Mouse (Mus musculus) heart, embryonic 15.5 days (tissue): ENCODE data around the gene Celf5. TPM values are rescaled to one million over a fixed set of nuclear protein-coding genes. Genes with fewer than 3 reads are reported as not detected.
A peak's percentile ranks its signal among the peaks of the same experiment; 100 is the strongest.

Experiments used
- ATAC-seq: fragments of 200-750 bp; cut with Nextera tagmentation; replicated peaks from 2 replicates; pipeline ENCODE4 v1.8.0; 2017; ENCODE audit warnings: low read depth, moderate TSS enrichment; ENCODE audit not compliant: insufficient number of reproducible peaks, insufficient read depth, low FRiP score
- H3K27ac ChIP-seq: fragments of 300-500 bp; sonication (generic); 2 replicates; pipeline ENCODE4 v1.5.1; 2015; ENCODE audit warnings: mild to moderate bottlenecking, inconsistent platforms
- H3K27me3 ChIP-seq: fragments of 300-500 bp; sonication (generic); 2 replicates; pipeline ENCODE4 v1.6.1; 2015; ENCODE audit warnings: inconsistent platforms
- H3K36me3 ChIP-seq: fragments of 300-500 bp; sonication (generic); 2 replicates; pipeline ENCODE4 v1.6.1; 2015; ENCODE audit warnings: mild to moderate bottlenecking, inconsistent platforms
- H3K4me1 ChIP-seq: fragments of 300-500 bp; sonication (generic); replicated peaks from 2 replicates; pipeline ENCODE4 v1.6.1; 2015; ENCODE audit warnings: inconsistent platforms
- H3K4me2 ChIP-seq: fragments of 300-500 bp; sonication (generic); 2 replicates; pipeline ENCODE4 v1.6.1; 2015; ENCODE audit warnings: inconsistent platforms, mild to moderate bottlenecking, moderate library complexity
- H3K4me3 ChIP-seq: fragments of 300-500 bp; sonication (generic); 2 replicates; pipeline ENCODE4 v1.5.1; 2015; ENCODE audit warnings: mild to moderate bottlenecking, inconsistent platforms
- H3K9ac ChIP-seq: fragments of 300-500 bp; sonication (generic); 2 replicates; pipeline ENCODE4 v1.6.1; 2015; ENCODE audit warnings: mild to moderate bottlenecking, inconsistent platforms
- H3K9me3 ChIP-seq: fragments of 300-500 bp; sonication (generic); replicated peaks from 2 replicates; pipeline ENCODE4 v1.6.1; 2016; ENCODE audit warnings: inconsistent platforms
- WGBS: fragments of 180-500 bp; shearing (Covaris S2); methylation state at CpG from one replicate; pipeline ENCODE4 v1.1.7; 2015; ENCODE audit warnings: mixed read lengths; 5-methylcytosine and 5-hydroxymethylcytosine counted together
- polyA plus RNA-seq: library from polyadenylated mRNA; unstranded; fragments of >200 nt; fragmentation: Nextera tagmentation; extraction: Ambion mirVana; gene quantifications from 2 replicates; pipeline ENCODE4 v1.2.1, GENCODE M21; 2015

Gene Celf5
- polyA plus RNA-seq, 1 experiment from 2014 or later, result 0.08 TPM

DNA sequence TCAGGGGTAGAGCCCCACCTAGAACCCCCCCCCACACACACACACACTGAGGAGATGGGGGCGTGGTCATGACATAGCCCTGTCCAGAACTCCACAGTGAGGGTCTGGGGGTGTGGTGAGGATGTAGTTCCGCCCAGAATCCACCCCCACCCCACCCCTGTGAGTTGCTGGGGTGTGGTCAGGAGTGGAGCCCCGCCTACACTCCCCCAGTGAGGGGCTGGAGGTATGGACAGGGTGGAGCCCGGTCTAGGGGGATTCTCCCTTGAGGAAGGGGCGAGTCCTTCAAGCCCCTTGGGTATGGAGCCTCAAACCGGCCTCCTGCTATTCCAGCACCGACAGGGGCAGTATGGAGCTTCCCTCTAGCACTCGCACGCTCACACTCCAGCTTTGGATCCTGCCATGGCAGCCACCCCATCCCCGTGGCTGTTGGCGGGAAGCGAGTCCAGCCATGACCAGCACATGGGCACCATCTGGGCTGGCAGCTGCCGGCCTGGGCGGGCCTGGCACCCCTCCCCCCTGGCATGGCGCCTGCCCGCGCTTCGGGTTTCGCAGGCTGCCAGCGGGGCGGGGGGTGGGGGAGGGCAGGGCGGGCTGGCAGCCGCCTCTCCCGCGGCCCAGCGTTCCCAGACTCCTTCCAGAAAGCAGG is 65.8 kb downstream of the Celf5 start:
- Histone ChIP-seq H3K9ac (peak overlapping the region; percentile 41), H3K9me3 (no peaks in the 10 kb centered on the region), H3K27me3 (no peaks in the 10 kb centered on the region), H3K4me1 (peaks cover 85% of the 10 kb centered on the region), H3K36me3 (peaks cover 7% of the 10 kb centered on the region; the same call in 1 of the 2 replicates), H3K27ac (peak overlapping the region; percentile 48), H3K4me2 (peak overlapping the region; percentile 66), H3K4me3 (peak overlapping the region; percentile 34)
- peak; percentile 41 for ATAC-seq
- 3% methylated on average over 26 of the region's 26 CpGs for WGBS

DNA sequence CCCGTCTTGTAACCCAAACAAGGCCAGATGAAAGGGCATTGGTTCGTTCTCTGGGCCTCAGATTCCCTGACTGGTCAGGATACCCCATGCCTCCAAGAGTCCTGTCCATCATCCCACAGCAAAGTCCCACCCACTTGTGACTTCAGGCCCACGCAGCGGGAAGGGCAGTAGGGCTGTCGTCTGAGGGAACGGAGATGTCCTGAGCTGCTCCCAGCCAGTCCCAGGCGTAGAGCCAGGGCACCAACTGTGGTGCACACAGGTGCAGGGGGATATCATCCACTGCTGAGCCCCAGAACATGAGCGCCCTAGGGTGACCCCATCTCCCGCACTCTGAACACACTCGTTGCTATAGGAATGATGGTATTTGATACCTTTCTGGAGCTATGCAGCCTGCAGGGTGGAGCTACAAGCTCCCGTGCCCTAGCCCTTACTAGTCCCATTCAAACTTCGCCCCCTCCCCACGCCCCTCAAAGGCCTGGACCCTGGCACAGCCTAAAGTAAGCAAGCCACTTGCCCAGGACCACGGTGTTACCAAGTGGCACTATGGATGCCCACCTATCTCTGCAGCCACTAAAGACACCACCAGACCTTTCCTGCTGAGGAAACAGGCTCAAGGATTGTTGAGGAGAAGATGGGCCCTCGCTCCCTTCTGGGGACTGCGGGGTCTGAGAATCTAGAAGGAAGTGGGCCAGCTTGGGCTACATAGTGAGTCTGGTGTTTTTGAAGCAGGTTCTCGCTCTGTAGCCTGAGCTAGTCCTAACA is 66.8 kb downstream of the Celf5 start:
- Histone ChIP-seq H3K4me1 (peaks cover 92% of the 10 kb centered on the region), H3K27ac (peak overlapping the region; percentile 48), H3K27me3 (no peaks in the 10 kb centered on the region), H3K4me2 (no peak overlapping the region), H3K4me3 (no peak overlapping the region), H3K36me3 (peaks cover 7% of the 10 kb centered on the region; the same call in 1 of the 2 replicates), H3K9me3 (no peaks in the 10 kb centered on the region), H3K9ac (no peak overlapping the region)
- WGBS, result 72% methylated on average over 17 of the region's 17 CpGs
- ATAC-seq, result no peak

DNA sequence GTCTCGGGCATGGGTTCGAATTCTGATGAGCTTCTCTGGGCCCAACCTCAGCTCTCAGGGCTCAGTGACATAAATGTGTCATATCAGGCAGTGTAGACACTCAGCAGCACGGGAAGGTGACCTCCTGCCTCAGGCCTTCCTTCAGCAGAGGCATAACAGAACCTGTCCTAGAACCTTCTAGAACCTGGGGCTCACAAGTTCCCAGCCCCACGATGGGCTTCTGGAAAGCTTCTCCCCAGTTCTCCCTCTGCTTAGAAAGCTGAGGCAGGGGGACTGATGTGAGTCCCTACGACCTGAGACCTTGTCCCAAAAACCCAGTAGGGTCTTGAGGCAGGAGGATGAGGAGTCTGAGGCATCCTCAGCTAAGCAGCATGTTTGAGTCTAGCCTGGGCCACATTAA is 67.4 kb downstream of the Celf5 start:
- Histone ChIP-seq H3K9ac (no peak overlapping the region), H3K4me3 (no peak overlapping the region), H3K27me3 (no peaks in the 10 kb centered on the region), H3K4me1 (peaks cover 95% of the 10 kb centered on the region), H3K4me2 (no peak overlapping the region), H3K9me3 (no peaks in the 10 kb centered on the region), H3K36me3 (peaks cover 2% of the 10 kb centered on the region; the same call in 1 of the 2 replicates), H3K27ac (peak overlapping the region; percentile 98)
- ATAC-seq, result no peak
- 70% methylated on average over 5 of the region's 5 CpGs for WGBS

DNA sequence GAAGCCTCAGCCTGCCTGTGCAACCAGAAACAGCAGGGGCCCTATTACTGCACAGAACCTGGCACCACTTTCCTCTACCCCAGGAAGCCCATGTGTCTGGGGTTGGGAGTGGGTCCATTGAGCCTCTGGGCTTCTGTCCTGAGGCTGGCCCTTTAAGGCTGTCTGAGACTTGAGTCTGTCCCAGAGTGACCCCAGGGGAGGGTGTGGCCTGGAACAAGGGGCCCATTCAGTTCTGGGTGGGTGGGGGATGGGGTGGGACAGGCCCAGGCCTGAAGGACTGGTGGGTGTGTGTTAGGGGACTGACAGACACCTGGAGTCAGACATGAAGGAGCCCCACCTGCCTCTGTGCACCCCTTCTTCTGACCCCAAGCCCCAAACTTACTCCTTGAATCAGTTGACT is 67.8 kb downstream of the Celf5 start:
- no peak for ATAC-seq
- no peak overlapping the region for H3K9ac ChIP-seq

DNA sequence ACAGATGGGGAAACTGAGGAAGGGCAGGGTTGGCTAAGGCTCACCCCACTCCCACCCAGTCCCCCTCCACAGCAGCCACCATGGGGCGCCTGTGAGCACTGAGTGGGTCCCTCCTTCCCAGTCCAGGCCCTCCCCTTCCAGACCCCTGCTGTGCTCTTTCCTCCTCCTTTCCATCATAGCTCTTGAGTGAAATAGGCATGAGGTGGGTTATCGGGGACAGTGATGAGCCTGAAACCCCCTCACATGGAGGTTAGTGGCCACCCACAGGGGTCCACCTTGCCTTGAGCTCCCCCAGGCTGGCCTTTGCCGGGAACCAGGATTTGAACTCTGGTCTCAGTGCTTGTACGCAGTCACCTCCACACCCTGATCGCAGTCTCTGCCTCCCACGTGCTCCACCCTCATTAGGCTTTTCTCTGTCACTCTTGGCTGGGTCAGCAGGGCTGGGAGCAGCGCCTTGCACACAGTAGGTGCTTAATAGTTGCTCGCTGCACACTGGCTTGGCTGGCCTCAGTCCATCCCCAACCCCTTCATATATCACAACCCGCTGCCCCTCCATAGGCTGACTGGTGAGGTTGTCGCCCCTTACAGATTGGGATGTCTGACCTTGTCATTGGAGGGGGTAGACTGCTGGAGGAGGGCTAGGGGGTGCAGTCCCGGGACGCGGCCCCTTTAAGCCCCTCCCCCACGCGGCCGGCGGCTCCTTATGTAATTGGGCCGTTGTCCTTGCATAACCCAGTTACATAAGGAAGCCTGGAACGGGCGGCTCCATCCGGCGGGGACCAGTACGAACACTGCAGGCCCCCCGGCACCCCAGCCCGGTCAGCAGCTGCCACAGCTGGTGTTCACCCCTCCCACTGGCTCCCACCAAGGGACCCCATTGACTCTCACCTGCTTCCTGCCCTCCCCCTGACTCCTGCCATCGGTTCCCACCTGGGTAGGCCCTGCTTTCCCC is 68.9 kb downstream of the Celf5 start:
- Histone ChIP-seq H3K9ac (no peak overlapping the region), H3K4me1 (peaks cover 100% of the 10 kb centered on the region), H3K27ac (peak overlapping the region; percentile 98), H3K9me3 (no peaks in the 10 kb centered on the region), H3K4me3 (peak overlapping the region; percentile 7; the same call in 1 of the 2 replicates), H3K27me3 (no peaks in the 10 kb centered on the region), H3K36me3 (no peaks in the 10 kb centered on the region), H3K4me2 (peak overlapping the region; percentile 44)
- WGBS, result 35% methylated on average over 26 of the region's 26 CpGs
- ATAC-seq, result no peak

More for the DNA sequence above, 67.8 kb downstream of the Celf5 start:
- Histone ChIP-seq H3K27me3 (no peaks in the 10 kb centered on the region), H3K4me2 (no peak overlapping the region), H3K36me3 (no peaks in the 10 kb centered on the region), H3K4me1 (peaks cover 98% of the 10 kb centered on the region), H3K27ac (peak overlapping the region; percentile 98), H3K9me3 (no peaks in the 10 kb centered on the region), H3K4me3 (no peak overlapping the region)

DNA sequence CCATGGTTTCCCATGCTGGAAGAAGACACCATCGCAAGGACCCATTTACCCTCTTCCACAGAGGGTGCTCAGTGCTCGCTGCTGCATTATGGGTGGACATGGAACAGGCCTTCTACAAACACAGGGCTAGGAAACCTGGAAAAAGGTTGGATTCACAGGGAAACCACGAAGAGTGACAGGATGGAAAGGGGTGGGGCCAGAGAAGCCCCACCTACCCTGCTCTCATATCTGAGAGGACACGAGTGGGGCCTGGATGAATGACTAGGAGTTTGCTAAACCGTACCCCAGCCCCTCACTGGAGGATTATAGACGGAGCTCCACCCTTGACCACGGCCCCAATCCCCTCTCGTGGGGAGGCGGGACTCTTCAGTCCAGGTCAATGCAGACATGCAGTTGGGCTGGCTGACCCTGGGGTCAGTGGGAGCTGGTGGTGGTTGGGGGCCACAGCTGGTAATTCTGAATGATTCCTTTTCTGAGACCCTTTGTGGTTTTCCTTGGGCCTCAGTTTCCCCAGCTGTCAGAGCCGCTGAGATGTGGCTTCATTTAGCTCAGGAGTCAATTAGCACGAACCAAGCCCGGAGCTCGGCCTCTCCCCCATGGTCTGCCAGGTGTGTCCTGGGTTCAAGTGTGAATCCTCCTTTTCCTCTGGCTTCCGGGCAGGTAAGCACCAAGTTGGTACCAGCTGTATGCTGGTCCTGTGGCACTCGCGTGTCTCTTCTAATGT is 69.8 kb downstream of the Celf5 start:
- no peak for ATAC-seq
- no peak overlapping the region for H3K4me3 ChIP-seq
- H3K9ac ChIP-seq, result peak overlapping the region; percentile 37; the same call in 1 of the 2 replicates

DNA sequence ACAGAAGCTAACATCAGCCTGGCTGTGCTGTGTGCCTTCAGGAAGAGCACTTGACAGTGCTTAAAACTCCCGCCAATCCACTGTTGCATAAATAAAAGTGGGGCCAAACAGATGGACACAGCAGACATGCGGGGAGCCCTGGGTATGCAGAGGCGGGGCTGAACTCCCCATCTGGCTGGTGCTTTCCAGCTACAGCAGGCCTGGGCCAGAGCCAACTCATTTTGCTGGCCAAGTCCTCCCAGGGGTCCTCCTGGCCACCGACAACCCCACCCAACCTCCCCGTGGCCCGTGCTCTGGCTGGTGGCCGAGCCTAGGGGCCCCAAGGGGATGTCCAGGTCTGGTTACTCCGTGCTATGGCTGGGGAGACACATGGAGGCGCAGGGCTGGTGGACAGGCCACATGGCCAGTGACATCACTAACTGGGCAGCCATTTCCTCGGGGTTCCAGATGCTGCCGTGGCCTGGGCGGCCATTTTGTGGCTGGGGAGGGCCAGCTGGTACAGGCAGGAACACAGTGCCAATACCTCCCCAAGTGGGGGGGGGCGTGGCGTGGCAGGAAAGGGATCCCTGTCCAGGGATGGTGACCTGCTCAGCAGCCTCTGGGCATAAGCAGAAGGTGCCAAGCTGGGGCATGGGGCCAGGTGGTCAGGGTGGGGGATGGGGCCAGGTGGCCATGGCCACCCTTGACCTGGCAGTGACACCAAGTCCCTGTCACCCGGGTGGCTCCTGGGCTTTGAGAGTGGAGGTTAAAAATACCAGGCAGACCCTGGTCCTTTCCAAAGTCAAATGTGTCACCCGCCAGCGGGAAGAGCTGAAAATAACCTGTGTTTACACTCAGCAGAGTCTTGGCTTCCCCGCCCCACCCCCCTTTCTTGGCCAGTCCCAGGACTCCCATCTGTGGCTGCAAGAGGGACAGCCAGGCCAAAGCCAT is 70.8 kb downstream of the Celf5 start:
- WGBS, result 29% methylated on average over 18 of the region's 18 CpGs
- H3K27me3 ChIP-seq, result no peaks in the 10 kb centered on the region
- H3K4me3 ChIP-seq, result no peak overlapping the region

More for the DNA sequence above, 69.8 kb downstream of the Celf5 start:
- 65% methylated on average over 16 of the region's 16 CpGs for WGBS
- Histone ChIP-seq H3K4me1 (peaks cover 100% of the 10 kb centered on the region), H3K27me3 (no peaks in the 10 kb centered on the region), H3K36me3 (no peaks in the 10 kb centered on the region), H3K4me2 (peak overlapping the region; percentile 49), H3K9me3 (no peaks in the 10 kb centered on the region), H3K27ac (peak overlapping the region; percentile 98)

DNA sequence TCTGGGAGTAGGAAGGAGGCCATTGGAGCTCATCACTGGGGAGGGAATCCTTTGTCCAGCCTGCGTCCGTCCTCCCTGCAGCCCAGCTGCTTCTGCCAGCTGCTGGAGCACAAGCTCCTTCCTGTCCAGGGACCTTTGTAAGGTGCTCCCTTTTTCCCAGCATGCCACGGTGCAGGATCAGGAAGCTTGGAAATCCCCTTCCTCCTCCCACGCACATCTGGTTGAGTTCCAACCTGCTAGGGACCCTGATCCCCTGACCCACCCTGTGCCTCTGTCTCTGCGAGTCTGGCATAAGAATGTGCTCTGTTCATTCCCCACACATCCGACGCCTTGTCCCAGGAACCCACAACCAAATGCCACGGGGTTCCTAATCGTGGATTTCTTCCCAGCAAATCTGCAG is 71.5 kb downstream of the Celf5 start:
- no peak for ATAC-seq
- Histone ChIP-seq H3K4me1 (peaks cover 100% of the 10 kb centered on the region), H3K9me3 (no peaks in the 10 kb centered on the region), H3K9ac (no peak overlapping the region; the same call in 1 of the 2 replicates), H3K27ac (peak overlapping the region; percentile 98), H3K4me2 (peak overlapping the region; percentile 49), H3K36me3 (peaks cover 2% of the 10 kb centered on the region), H3K4me3 (no peak overlapping the region), H3K27me3 (no peaks in the 10 kb centered on the region)
- 63% methylated on average over 9 of the region's 9 CpGs for WGBS

More for the DNA sequence above, 70.8 kb downstream of the Celf5 start:
- Histone ChIP-seq H3K9me3 (no peaks in the 10 kb centered on the region), H3K27ac (peak overlapping the region; percentile 98), H3K9ac (peak overlapping the region; percentile 37), H3K36me3 (no peaks in the 10 kb centered on the region; the same call in 1 of the 2 replicates), H3K4me2 (peak overlapping the region; percentile 49), H3K4me1 (peaks cover 100% of the 10 kb centered on the region)
- peak; percentile 47 for ATAC-seq

DNA sequence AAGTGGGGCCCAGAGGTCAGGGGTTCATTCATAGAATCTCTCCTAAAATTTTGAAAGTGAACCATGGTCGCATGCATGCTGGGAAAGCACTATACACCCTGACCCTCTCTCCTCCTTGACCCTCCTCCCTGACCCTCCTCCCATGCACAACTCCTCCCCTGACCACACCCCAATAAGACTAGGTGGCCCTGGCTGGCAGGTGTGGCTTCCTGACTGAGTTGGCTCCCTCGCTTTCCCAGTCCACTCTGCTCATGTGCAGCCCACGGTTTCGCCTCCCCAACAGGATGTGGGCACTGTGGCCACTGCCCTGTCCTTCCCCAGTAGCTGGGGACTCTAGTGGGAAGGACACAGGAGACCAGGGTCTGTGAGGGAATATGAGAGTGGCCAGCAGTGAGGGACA is 72.2 kb downstream of the Celf5 start:
- no peaks in the 10 kb centered on the region for H3K9me3 ChIP-seq
- H3K27me3 ChIP-seq, result no peaks in the 10 kb centered on the region
- peaks cover 99% of the 10 kb centered on the region for H3K4me1 ChIP-seq
- peak overlapping the region; percentile 98 for H3K27ac ChIP-seq
- peak overlapping the region; percentile 49 for H3K4me2 ChIP-seq
- no peak for ATAC-seq
- H3K36me3 ChIP-seq, result peaks cover 8% of the 10 kb centered on the region
- H3K4me3 ChIP-seq, result no peak overlapping the region
- 62% methylated on average over 4 of the region's 4 CpGs for WGBS
- H3K9ac ChIP-seq, result no peak overlapping the region

DNA sequence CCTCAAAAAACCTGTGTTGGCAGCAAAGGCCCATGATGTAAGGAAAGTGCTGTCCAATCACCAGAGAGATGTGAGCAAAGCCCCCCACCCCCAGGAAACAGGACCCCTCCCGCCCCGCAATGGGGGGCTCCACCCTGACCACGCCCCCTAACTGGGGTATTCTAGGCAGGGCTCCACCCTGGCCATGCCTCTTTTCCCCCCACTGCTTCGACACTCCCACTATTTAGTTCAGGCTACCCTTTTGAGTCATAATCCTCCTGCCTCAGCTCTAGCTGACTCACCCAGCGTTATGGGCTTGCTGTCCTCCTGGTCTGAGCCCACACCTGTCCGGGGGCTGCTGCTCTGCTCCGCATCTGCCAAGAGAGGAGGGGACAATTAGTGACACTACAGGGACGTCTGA is 73.2 kb downstream of the Celf5 start:
- H3K4me1 ChIP-seq, result peaks cover 95% of the 10 kb centered on the region
- H3K9me3 ChIP-seq, result no peaks in the 10 kb centered on the region
- peak overlapping the region; percentile 32; the same call in 1 of the 2 replicates for H3K4me2 ChIP-seq
- ATAC-seq, result no peak
- H3K27ac ChIP-seq, result peak overlapping the region; percentile 98
- no peak overlapping the region for H3K9ac ChIP-seq
- WGBS, result 34% methylated on average over 8 of the region's 8 CpGs
- peaks cover 13% of the 10 kb centered on the region for H3K36me3 ChIP-seq
- H3K27me3 ChIP-seq, result no peaks in the 10 kb centered on the region
- H3K4me3 ChIP-seq, result peak overlapping the region; percentile 4
